Mouse (Mus musculus) megakaryocyte-erythroid progenitor cell, adult 5-6 weeks (primary cell): ENCODE measurements around the gene Gm49387. TPM values are rescaled to one million over a fixed set of nuclear protein-coding genes. Genes with fewer than 3 reads are reported as not detected.

Experiments used
- ATAC-seq: replicated peaks from 2 replicates; pipeline ENCODE4 v1.8.0; 2016; ENCODE audit warnings: mild to moderate bottlenecking, inconsistent platforms; ENCODE audit not compliant: severe bottlenecking, poor library complexity, low FRiP score, low TSS enrichment
- total RNA-seq, 2 experiments: library from RNA; stranded (forward) in 1 of 2; stranded (reverse) in 1 of 2; fragments of 200-1000, 215-1000 nt in 1 of 2; fragments of >200 nt in 1 of 2; fragmentation: Nextera tagmentation in 1 of 2; gene quantifications; 2 replicates each; pipeline ENCODE4 v1.2.3; 2014 to 2017

The Gm49387 gene
- total RNA-seq, 2 experiments from 2014 or later = not detected

- no peak for ATAC-seq
These were observed 54.2 kb downstream of the Gm49387 start for GRCm38 (mm10) chr14:31586451-31586850.

DNA sequence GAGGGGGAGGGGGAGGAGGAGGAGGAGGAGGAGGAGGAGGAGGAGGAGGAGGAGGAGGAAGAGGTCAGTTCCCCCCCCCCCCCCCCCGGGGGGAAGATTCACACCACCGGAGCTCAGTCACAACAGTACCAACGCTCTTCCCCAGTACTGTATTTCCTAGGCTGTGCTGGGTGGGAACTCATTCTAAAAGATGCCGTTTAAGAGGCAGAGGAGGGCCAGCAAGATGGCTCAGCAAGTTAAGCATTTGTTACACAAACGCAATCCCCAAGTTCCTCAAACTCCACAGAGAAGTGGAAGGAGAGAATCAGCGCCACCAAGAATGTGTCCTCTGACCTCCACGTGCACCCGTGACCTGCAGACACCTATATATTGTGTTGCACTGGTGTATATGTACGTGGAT, 57.6 kb downstream of the Gm49387 start:
- ATAC-seq = no peak

GRCm38 (mm10) chr14:31577966-31578735, 62.5 kb downstream of the Gm49387 start:
- no peak for ATAC-seq

GRCm38 (mm10) chr14:31576846-31577697, 63.6 kb downstream of the Gm49387 start:
- no peak for ATAC-seq

DNA sequence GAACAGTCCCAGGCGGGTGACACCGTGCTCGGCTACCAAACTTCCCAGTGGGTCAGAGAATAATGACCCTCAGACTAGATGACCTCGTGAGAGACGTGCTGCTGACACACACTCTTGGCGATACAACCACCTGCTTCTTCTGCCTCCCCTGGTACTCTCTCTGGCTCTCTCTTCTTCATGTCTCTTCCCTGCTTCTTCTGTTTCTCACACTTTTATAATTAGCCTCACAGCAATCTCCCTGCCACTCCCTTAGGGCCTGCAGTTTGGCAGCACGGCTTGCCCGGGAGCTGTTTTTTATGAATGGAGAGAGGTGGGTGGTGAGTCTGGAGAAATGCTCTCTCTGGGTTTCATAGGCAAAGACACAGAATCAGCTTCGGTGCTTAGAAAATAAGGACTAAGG, 64.8 kb downstream of the Gm49387 start:
- ATAC-seq = no peak

- ATAC-seq = no peak
These were observed 65.6 kb downstream of the Gm49387 start for GRCm38 (mm10) chr14:31574903-31575665.

DNA sequence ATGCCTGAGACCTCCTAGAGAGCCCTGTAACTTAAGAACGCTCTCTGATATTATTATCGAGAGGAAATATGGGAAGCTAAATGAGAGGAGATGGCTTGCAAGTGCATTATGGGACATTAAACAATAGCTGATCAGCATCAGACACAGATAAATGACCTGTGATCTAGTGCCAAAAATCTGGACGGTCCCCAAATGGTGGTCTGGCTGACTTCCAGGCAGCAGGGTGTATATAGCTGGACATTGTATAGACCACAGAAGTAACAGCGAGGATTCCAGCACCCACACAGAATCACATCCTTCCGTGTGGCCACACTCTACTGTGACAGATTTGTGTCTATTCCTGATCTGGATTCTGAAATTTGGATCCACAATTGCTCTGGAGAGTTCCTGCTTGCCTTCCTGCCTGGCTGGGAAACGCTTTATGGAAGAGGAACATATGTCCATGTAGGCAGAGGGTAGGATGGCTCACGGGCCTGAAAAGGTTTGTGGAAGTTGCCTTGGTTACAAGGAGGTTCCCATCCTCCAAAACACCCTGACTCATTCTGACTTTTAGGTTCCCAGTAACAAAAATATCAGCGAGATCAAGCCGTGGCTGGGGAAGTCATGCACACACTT, 68.0 kb downstream of the Gm49387 start:
- ATAC-seq = no peak

DNA sequence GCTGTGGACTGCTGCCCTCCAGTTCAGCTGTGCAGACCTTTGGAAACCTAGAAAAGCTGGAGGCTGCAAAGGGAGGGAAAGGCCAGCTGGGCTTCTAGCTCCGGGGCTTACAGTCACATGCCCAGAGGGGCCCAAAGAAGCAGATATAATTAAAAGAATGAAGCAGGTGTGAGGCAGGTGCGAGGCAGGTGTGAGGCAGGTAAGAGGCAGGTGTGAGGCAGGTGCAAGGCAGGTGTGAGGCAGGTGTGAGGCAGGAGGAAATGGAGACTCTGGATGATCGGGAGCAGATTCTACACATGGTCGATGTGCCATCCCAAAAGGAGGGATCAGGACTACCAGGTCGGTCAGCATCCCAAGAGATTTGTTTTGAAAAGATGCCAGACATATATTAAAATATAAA, 69.3 kb downstream of the Gm49387 start:
- ATAC-seq = no peak

DNA sequence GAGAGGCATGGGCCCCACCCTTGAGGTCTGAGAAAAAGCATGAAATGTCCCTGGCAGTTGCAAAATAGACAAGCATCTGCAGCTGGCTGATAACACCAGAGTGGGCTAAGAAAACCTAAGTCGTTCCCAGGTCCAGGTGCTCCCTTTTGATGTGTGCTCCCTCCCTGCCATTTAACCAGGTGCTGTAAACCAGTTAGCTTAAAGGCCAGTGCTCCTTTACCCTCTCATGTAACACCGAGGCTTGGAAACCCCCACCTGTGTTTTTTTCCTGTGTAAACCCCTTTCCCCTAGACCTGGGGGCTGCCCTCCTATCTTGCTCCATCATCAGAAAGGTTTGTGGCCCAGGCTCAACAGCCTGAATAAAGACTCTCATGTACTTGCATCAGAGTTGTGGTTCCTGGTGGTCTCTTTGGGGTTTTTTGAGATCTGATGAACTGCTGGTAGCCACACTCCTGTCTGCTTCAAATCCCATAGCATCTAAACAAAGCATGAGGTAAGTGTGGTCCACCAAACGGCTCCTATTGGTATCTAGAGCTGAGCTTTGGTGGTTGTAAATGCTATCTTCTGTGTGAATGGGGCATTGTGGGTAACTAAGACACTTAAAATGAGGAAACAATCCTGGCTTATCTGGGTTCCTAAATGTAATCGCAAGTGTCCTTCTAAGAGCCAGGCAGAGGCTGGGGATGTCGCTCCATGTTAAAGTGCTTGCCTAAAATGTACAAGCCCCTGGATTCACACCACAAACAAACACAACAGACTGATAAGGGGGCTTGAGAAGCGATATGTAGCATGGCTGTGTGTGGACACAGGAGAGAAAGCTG, 70.3 kb downstream of the Gm49387 start:
- ATAC-seq = peak; percentile 63

- ATAC-seq = 0 out of 2 replicates have a peak, but pooled peaks have one; percentile 11
These were observed 71.5 kb downstream of the Gm49387 start for GRCm38 (mm10) chr14:31569151-31569631.

DNA sequence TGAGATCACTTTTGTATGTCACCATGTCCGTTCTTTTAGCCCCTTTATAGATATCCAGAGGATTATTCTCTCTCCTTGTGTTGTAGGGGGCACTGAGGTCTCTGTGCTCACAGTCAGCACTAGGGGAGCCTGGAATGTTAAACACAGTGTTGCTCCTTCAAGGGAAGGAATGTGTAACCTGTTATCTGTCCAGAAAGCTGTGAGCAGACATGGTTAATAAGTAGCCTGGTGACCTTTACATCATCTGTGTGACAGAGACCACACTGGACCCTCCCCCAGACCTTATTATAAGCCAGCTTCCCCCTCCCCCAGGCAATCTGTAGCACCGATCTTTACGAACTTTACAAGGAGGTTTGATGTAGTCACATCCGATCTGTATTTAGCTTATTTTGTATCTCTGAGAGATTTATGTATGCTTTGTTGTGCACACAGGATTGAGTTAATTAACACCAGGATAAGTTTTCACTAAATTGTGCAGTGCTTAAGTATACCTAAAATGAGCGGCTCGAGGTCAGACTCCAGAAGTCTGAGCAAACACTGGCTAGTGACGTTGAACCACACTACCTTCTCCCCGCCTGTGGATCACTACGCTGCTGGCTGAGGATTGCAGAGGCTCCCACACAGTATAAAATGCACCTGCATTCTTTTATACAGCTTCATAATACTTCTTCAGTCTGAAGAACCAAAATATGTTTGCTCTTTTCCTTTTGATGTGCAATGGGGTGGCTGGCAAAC, 75.0 kb downstream of the Gm49387 start:
- no peak for ATAC-seq

DNA sequence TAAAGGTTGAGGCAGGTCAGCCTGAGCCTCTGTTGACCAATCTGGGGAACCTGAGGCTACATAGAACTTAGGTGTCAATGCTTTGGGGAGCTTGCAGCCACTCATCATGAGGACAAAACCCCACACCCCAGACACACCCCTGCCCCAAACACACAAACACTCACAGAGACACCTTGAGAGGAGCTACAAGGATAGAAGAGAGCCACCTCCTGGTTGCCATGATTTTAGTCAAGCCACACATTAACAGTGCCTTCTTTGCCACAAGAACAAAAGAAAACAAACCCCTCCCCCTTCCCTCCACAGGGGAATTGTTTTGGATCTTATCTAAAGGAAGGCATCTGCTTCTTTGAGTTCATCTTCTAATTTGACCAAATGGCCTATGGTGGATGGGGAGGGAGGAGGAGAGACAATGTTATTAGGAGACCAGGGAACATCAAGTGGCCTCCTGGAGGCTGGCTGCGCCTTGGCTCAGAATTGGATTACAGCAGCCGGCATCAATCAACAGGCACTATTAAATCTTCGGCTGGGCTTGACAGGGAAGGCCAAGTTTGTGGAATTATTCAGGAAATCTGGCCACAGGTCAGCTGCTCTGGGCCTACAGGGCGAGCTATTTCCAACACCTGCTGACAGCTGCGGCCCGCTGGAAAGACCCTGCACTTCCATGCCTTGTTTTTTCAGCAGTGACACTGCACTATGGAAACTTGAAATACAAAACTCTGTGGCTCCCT, 76.1 kb downstream of the Gm49387 start:
- no peak for ATAC-seq

DNA sequence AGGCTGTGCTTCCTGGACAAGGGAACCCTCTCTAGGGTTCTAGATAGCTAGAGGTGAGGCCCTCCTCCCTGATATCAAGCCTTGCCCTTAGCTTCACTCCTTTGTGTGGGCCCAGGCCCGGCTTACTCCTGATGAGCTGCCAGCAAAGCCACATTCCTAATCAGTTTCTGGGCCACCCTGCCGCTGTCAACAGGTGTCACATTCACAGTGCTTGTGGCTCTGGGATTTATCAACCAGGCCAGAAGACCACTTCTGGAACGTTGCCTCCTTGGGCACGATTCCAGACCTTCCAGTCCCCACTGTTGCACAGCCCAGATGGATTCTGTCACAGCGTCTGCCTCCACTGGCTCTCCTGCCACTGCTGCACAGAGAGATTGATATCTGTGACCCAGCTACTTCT, 79.8 kb downstream of the Gm49387 start:
- ATAC-seq = peak; percentile 94

DNA sequence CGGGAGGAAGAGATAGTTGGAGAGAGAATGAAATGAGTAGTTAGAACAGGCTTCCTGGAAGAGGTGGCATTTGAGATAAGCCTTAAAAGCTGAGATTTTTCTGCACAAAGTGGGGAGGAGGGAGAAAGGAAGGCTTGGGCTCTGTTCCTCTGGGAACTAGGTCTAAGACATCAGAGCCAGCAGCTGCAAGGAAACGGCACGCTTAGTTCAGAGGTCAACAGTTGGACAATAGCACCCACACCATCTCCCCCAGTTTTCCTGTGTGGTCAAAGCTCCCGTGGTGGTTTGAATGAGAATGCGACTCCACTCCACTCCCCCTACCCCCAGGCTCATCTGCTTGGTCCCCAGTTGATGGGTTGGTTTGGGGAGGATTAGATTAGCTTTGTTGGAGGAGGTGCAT, 81.5 kb downstream of the Gm49387 start:
- no peak for ATAC-seq

DNA sequence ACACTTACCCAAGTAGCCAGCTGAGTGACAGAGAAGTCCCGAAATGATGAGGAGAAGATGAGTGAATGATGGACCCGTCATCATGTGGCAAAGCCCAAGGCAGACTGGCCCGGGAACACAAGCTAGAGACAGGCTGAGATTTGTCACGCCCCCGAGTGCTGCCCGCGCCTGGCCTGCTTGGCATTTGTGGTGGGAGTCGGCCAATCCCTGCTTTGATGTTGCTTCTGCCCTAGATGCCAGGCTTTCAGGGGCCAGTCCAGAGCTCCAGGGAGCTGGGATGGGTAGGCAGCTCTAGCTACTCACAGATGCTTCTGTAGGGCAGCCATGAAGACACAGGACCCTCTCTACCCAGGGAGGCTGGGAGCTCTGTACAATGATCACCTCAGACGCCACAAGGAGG, 82.9 kb downstream of the Gm49387 start:
- ATAC-seq = no peak

- no peak for ATAC-seq
These were observed 83.4 kb downstream of the Gm49387 start for GRCm38 (mm10) chr14:31557273-31557672.

DNA sequence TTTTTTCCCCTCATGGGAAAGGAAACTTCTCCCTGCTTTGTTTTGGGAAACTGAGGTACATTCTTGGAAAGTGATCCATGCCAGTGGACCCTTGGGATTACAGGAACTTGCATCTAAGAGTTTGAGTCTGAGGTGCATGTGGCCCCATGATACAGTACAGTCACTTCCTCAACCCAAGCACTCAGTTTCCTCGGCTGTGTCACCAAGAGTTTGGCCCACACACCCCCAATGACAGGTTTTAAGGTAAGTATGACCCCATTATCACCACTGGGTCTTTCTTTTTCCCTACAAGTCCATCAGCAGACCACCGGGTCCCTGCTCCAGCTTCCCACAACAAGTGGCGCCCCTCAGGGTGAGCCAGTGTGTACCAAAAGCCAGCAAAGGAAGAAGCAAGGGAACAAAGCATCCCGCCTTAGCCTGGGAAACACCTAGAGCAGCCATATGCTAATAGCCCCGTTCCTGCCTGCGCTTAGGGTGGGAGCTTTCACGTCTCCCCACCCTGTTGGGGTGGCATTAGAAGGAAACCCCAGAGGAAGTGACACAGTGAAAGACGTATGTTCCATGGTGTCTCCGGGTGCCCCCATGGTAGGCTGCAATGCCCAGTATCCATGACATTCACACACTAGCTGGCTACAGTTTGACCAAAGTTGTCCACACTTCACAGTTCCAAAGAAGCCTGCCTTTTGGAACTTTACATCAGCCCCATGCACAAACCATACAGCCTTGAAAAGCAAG, 84.0 kb downstream of the Gm49387 start:
- no peak for ATAC-seq
